Mouse (Mus musculus) stomach, postnatal 0 days (tissue): Measurements from ENCODE around the gene Ccdc92b. TPM values are rescaled to one million over a fixed set of nuclear protein-coding genes. Genes with fewer than 3 reads are reported as not detected.

Experiments used
- ATAC-seq: fragments of 200-750 bp; cut with Nextera tagmentation; 2 replicates; pipeline ENCODE4 v1.8.0; 2017; ENCODE audit not compliant: low FRiP score, low TSS enrichment
- DNase-seq: peaks from one replicate; pipeline ENCODE4 v3.0.0-alpha.2; 2016; ENCODE audit warnings: low spot score
- H3K27ac ChIP-seq: fragments of 300-500 bp; sonication (generic); replicated peaks from 2 replicates; pipeline ENCODE4 v1.5.1; 2014; ENCODE audit warnings: mild to moderate bottlenecking, control low read depth
- H3K27me3 ChIP-seq: fragments of 300-500 bp; sonication (generic); 2 replicates; pipeline ENCODE4 v1.6.1; 2014; ENCODE audit warnings: low read length; ENCODE audit not compliant: control insufficient read depth, insufficient read depth
- H3K36me3 ChIP-seq: fragments of 300-500 bp; sonication (generic); 2 replicates; pipeline ENCODE4 v1.6.1; 2014; ENCODE audit warnings: low read length, mixed read lengths; ENCODE audit not compliant: control insufficient read depth, insufficient read depth
- H3K4me1 ChIP-seq: fragments of 300-500 bp; sonication (generic); replicated peaks from 2 replicates; pipeline ENCODE4 v1.6.1; 2014; ENCODE audit warnings: antibody characterized with exemption; ENCODE audit not compliant: control insufficient read depth, insufficient read depth
- H3K4me2 ChIP-seq: fragments of 300-500 bp; sonication (generic); replicated peaks from 2 replicates; pipeline ENCODE4 v1.6.1; 2014; ENCODE audit warnings: low read depth, mild to moderate bottlenecking, control low read depth, moderate library complexity
- H3K4me3 ChIP-seq: fragments of 300-500 bp; sonication (generic); 2 replicates; pipeline ENCODE4 v1.5.1; 2014; ENCODE audit warnings: low read depth, low read length, control low read depth
- H3K9ac ChIP-seq: fragments of 300-500 bp; sonication (generic); 2 replicates; pipeline ENCODE4 v1.6.1; 2014; ENCODE audit warnings: mild to moderate bottlenecking, low read length, control low read depth, mixed read lengths
- H3K9me3 ChIP-seq: fragments of 300-500 bp; sonication (generic); 2 replicates; pipeline ENCODE4 v1.6.1; 2016; ENCODE audit warnings: low read length; ENCODE audit not compliant: control insufficient read depth
- CTCF ChIP-seq: IDR thresholded peaks from 2 replicates; pipeline ENCODE4 v1.5.1; 2016; ENCODE audit warnings: antibody characterized with exemption, low read depth, mild to moderate bottlenecking, moderate library complexity
- EP300 ChIP-seq: optimal IDR thresholded peaks from 2 replicates; pipeline ENCODE3; 2016; ENCODE audit warnings: antibody characterized with exemption
- WGBS: fragments of 180-500 bp; shearing (Covaris S2); extraction: QIAGEN DNeasy Blood & Tissue Kit; methylation state at CpG from one replicate; pipeline ENCODE4 v1.1.7; 2014; 5-methylcytosine and 5-hydroxymethylcytosine counted together
- polyA plus RNA-seq: library from polyadenylated mRNA; unstranded; fragments of >200 nt; fragmentation: Nextera tagmentation; extraction: Ambion mirVana; gene quantifications from 2 replicates; pipeline ENCODE4 v1.2.1, GENCODE M21; 2015

Ccdc92b gene
- polyA plus RNA-seq, 1 experiment from 2014 or later: 0.55 TPM

DNA sequence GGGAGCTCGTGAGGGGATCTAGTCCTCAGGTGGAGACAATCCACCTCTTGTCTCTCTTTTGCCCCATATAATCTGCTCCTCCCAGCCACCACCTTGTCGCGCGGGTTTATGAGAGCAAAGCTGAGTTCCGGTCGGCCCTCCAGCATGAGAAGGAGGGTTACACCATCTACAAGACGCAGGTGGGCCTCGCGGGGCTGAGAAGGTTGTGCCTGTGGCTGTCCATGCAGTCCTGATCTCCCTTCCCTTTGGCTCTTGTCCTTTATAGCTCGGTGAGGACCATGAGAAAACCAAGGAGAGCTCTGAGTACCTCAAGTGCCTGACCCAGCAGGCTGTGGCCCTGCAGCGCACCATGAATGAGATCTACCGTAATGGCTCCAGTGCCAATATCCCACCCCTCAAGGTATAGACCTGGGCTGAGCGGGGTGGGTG is 48.2 kb downstream of the Ccdc92b start:
- 95% methylated on average over 13 of the region's 13 CpGs for WGBS
- Histone ChIP-seq H3K9me3 (no peaks in the 10 kb centered on the region), H3K27me3 (no peaks in the 10 kb centered on the region), H3K36me3 (peaks cover 36% of the 10 kb centered on the region), H3K9ac (no peak overlapping the region), H3K4me2 (no peak overlapping the region), H3K4me3 (no peak overlapping the region), H3K4me1 (no peaks in the 10 kb centered on the region), H3K27ac (no peak overlapping the region)
- TF ChIP-seq CTCF: no peak
- TF ChIP-seq EP300: no peak
- DNase-seq (no peak), ATAC-seq (no peak)

DNA sequence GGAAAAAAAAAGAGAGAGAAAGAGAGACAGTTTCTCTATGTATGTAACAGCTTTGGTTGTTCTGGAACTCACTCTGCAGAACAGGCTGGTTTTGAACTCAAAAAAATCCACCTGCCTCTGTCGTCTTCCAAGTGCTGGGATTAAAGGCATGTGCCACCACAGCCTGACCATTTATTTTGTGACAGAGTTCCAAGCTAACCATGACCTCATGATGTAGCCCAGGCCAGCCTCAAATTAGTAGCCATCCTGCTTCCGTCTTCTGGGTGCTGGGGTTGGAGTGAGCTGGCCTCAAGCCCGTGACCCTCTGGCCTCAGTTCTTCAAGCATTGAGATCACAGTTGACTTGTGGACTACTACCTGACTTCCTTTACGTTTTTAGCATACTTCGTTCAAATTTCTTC is 49.1 kb downstream of the Ccdc92b start:
- TF ChIP-seq CTCF (no peak), EP300 (no peak)
- H3K9me3 ChIP-seq: no peaks in the 10 kb centered on the region
- no peak overlapping the region for H3K4me2 ChIP-seq
- H3K4me1 ChIP-seq: no peaks in the 10 kb centered on the region
- 89% methylated on average over 5 of the region's 5 CpGs for WGBS
- no peak overlapping the region for H3K27ac ChIP-seq
- DNase-seq (no peak), ATAC-seq (no peak)
- no peak overlapping the region for H3K9ac ChIP-seq
- peaks cover 29% of the 10 kb centered on the region for H3K36me3 ChIP-seq
- no peak overlapping the region for H3K4me3 ChIP-seq
- no peaks in the 10 kb centered on the region for H3K27me3 ChIP-seq

DNA sequence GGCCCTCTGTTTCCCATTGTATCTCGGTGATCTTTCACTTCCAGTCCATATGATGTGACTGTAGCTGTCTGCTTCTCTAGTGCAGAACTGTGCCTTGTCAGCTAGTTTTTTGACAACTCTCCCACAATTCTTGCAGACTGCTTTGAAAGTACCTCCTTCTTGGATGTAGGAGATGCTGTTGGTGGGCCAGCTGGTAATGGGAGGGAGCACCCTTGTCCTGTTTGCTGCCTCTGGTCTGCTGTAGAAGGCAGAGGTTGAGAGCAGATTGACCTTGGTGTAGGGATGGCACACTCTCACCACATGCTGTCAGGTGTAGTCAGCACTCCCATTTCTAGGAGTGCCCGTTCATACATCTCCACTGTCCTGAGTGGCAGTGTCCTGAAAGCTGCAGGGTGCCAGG is 49.6 kb downstream of the Ccdc92b start:
- TF ChIP-seq EP300 (no peak), CTCF (no peak)
- Histone ChIP-seq H3K9ac (no peak overlapping the region), H3K4me2 (no peak overlapping the region), H3K4me1 (no peaks in the 10 kb centered on the region), H3K27ac (no peak overlapping the region), H3K36me3 (peaks cover 26% of the 10 kb centered on the region), H3K9me3 (no peaks in the 10 kb centered on the region), H3K27me3 (no peaks in the 10 kb centered on the region), H3K4me3 (no peak overlapping the region)
- WGBS: 88% methylated on average over 2 of the region's 2 CpGs
- ATAC-seq: no peak
- no peak for DNase-seq

DNA sequence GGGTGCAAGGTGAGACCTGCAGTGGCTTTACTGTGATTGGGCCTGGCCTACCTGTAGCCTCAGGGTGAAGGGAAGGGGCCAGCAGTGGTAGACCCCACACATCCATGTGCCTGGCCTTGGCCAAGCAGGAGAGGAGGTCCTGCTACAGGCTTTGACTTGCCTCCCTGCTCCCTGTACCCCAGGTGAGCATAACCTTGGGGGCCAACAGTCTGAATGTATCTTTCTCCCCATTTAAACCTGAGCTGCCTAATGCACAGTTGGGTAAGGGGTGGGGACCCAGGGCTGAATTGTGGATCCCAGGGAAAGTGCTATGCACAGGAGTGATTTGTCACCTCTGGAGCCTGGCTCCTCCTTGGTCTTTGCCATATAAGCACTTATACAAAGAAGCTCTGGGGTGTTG is 50.7 kb downstream of the Ccdc92b start:
- ATAC-seq: no peak
- no peak overlapping the region for H3K4me3 ChIP-seq
- peaks cover 23% of the 10 kb centered on the region for H3K36me3 ChIP-seq
- no peak overlapping the region for H3K9ac ChIP-seq
- no peak for TF ChIP-seq EP300
- TF ChIP-seq CTCF: no peak
- H3K9me3 ChIP-seq: no peaks in the 10 kb centered on the region
- no peak for DNase-seq
- H3K4me2 ChIP-seq: no peak overlapping the region
- H3K4me1 ChIP-seq: no peaks in the 10 kb centered on the region
- H3K27ac ChIP-seq: no peak overlapping the region
- no peaks in the 10 kb centered on the region for H3K27me3 ChIP-seq

DNA sequence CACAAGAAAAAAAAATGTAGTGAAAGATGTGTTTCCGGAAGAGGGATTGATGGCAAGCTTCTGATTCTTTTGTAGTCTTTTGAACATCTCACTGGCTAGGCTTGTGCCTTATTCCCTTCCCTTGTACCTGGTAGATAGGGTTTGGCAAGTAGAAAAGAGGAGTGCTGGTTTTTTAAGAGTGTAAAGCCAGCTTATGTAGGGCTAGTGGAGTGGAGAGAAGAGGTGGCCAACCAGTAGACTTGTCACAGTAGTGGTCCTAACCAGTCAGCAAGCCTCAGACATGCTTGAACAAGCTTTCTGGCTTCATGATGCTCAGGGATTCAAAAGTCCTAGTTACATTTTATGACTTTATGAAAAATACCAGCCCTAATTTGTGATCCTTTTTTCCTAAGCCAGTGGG is 51.6 kb downstream of the Ccdc92b start:
- peaks cover 20% of the 10 kb centered on the region for H3K36me3 ChIP-seq
- no peak for DNase-seq
- no peak for ATAC-seq
- no peak overlapping the region for H3K9ac ChIP-seq
- H3K27ac ChIP-seq: no peak overlapping the region
- no peak overlapping the region for H3K4me3 ChIP-seq
- no peak overlapping the region for H3K4me2 ChIP-seq
- H3K4me1 ChIP-seq: no peaks in the 10 kb centered on the region
- no peaks in the 10 kb centered on the region for H3K27me3 ChIP-seq
- no peaks in the 10 kb centered on the region for H3K9me3 ChIP-seq
- WGBS: 80% methylated on average over 1 of the region's 1 CpGs
- no peak for TF ChIP-seq CTCF
- no peak for TF ChIP-seq EP300

DNA sequence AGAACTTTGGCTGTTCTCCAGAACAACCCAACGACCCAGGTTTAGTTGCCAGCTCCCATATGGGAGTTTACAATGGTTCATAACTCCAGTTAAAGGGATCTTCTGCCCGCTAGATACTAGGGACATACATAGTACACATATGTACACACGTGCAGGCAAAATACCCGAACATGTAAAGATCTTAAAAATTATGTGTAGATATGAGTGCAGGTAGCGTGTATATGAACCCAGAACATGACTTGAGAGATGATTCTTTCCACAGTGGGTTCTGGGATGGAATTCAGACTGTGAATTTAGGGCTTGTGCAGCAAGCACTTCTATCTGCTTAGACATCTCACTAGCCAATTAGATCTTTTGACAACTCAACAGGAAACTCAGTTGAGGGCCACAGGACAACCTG is 52.4 kb downstream of the Ccdc92b start:
- Histone ChIP-seq H3K9ac (no peak overlapping the region), H3K4me1 (no peaks in the 10 kb centered on the region), H3K9me3 (no peaks in the 10 kb centered on the region), H3K4me2 (no peak overlapping the region), H3K27ac (no peak overlapping the region), H3K36me3 (peaks cover 23% of the 10 kb centered on the region), H3K4me3 (no peak overlapping the region), H3K27me3 (no peaks in the 10 kb centered on the region)
- ATAC-seq: no peak
- TF ChIP-seq CTCF (no peak), EP300 (no peak)
- 85% methylated on average over 5 of the region's 5 CpGs for WGBS
- no peak for DNase-seq
